Mouse (Mus musculus): Measurements from ENCODE around the gene Cxcl3. TPM values are rescaled to one million over a fixed set of nuclear protein-coding genes. Genes with fewer than 3 reads are reported as not detected.
A peak's percentile ranks its signal among the peaks of the same experiment; 100 is the strongest.

Gene Cxcl3
- total RNA-seq (2012; rRNA removed) (not detected in 2 replicates), total RNA-seq (2014; rRNA removed) (not detected in 2 replicates), polyA plus RNA-seq (2012; ENCODE audit: insufficient read length, low read depth) (not detected in 2 replicates)

GRCm38 (mm10) chr5:90785659-90786588, at the start of gene Cxcl3:
Cxcl3 (plus strand) TSS chr5:90786103.
- in situ Hi-C loops (cut with MboI; ENCODE audit: low pct_ligation_motif_present, low pct_unique_long_range_greater_than_20kb, low sequenced_read_pairs) = loop anchor here (5.0 kb wide), 1 partner anchor 124 kb away; no protein-coding TSS in a partner anchor

GRCm38 (mm10) chr5:90742029-90742428, 43.9 kb upstream of the Cxcl3 start:
- Histone ChIP-seq H3K4me2 (ENCODE audit: insufficient read depth, low read depth, poor library complexity, severe bottlenecking) (no peak overlapping the region), H3K79me2 (replicated peaks; ENCODE audit: control insufficient read depth, extremely low read depth, insufficient read depth, poor library complexity, severe bottlenecking) (no peaks in the 10 kb centered on the region), H3K27me3 (replicated peaks) (no peaks in the 10 kb centered on the region), H3K9ac (ENCODE audit: insufficient read depth, low read depth) (no peak overlapping the region), H3K27ac (ENCODE audit: insufficient read depth, low read depth) (no peak overlapping the region), H3K36me3 (replicated peaks in 1 of 2; ENCODE audit: control insufficient read depth in 1 of 2, insufficient read depth in 1 of 2, low read length in 1 of 2) (no peaks in the 10 kb centered on the region), H3K9me3 (replicated peaks; ENCODE audit: low read length) (no peaks in the 10 kb centered on the region), H3K4me3 (replicated peaks in 1 of 3; ENCODE audit: low read depth in 2 of 3, low read length in 2 of 3, poor library complexity in 1 of 3) (no peak overlapping the region), H3K4me1 (ENCODE audit: control insufficient read depth in 1 of 2, insufficient read depth in 2 of 2) (peaks cover 6 to 34% of the 10 kb centered on the region in 2 experiments; a peak in 3 of 4 replicates)
- in situ Hi-C loops (cut with MboI; ENCODE audit: low pct_ligation_motif_present, low pct_unique_long_range_greater_than_20kb, low sequenced_read_pairs) = no loop called here
- peak; percentile 94 for DNase-seq (ENCODE audit: extremely low read depth)
- dilution Hi-C loops (cut with MboI; ENCODE audit: extremely low pct_ligation_motif_present, extremely low pct_unique_long_range_greater_than_20kb, low sequenced_read_pairs) = no loop called here
- TF ChIP-seq IRF4 (IDR thresholded peaks at IDR 0.05; ENCODE audit: low read depth, low read length) (0 out of 2 replicates have a peak, but pooled peaks have one; percentile 26), TCF12 (IDR thresholded peaks at IDR 0.05; ENCODE audit: low read depth, low read length) (peak; percentile 22; the same call in 1 of the 2 replicates), BHLHE40 (IDR thresholded peaks at IDR 0.05; ENCODE audit: low read depth, low read length) (peak; percentile 98), TBP (conservative IDR thresholded peaks at IDR 0.05; ENCODE audit: low read depth, low read length) (0 out of 2 replicates have a peak, but pooled peaks have one; percentile 21), USF1 (IDR thresholded peaks at IDR 0.05; ENCODE audit: low read depth, low read length) (no peak; the same call in 1 of the 2 replicates), PAX5 (IDR thresholded peaks at IDR 0.05; ENCODE audit: low read length) (no peak), EP300 (IDR thresholded peaks at IDR 0.05; ENCODE audit: low read length) (peak; percentile 84), GABPA (IDR thresholded peaks at IDR 0.05; ENCODE audit: insufficient replicate concordance, low read depth, low read length) (no peak), ETS1 (conservative IDR thresholded peaks at IDR 0.05; ENCODE audit: low read depth, low read length) (peak; percentile 97), USF2 (conservative IDR thresholded peaks at IDR 0.05; ENCODE audit: low read depth, low read length) (no peak), ELF1 (IDR thresholded peaks at IDR 0.05; ENCODE audit: low read depth, low read length) (peak; percentile 27; the same call in 1 of the 2 replicates), JUN (IDR thresholded peaks at IDR 0.05; ENCODE audit: insufficient read depth, low read depth, low read length) (peak; percentile 62), JUND (conservative IDR thresholded peaks at IDR 0.05; ENCODE audit: low read depth, low read length) (peak; percentile 74), CHD1 (IDR thresholded peaks at IDR 0.05; ENCODE audit: low read depth, low read length) (no peak), RCOR1 (conservative IDR thresholded peaks at IDR 0.05; ENCODE audit: low read depth, low read length) (no peak), MEF2A (IDR thresholded peaks at IDR 0.05; ENCODE audit: borderline replicate concordance, low read depth, low read length) (peak; percentile 45; the same call in 1 of the 2 replicates), MAFK (IDR thresholded peaks at IDR 0.05; ENCODE audit: insufficient replicate concordance, low read length) (peak; percentile 98), E2F4 (IDR thresholded peaks at IDR 0.05; ENCODE audit: insufficient replicate concordance, low read depth, low read length) (no peak), MYC (IDR thresholded peaks at IDR 0.05; ENCODE audit: low read depth, low read length) (peak; percentile 55; the same call in 1 of the 2 replicates), POLR2A (IDR thresholded peaks at IDR 0.05; ENCODE audit: low read depth, low read length) (no peak)

More at GRCm38 (mm10) chr5:90785659-90786588, at the start of gene Cxcl3:
- peak; percentile 38 for DNase-seq (ENCODE audit: extremely low read depth)
- no peak within 1 kb of the TSS for H3K9ac ChIP-seq (ENCODE audit: insufficient read depth, low read depth)
- no peak within 1 kb of the TSS for H3K4me3 ChIP-seq (replicated peaks in 1 of 3; ENCODE audit: low read depth in 2 of 3, low read length in 2 of 3, poor library complexity in 1 of 3)
- peak within 1 kb of the TSS; percentile 71 for H3K4me2 ChIP-seq (ENCODE audit: insufficient read depth, low read depth, poor library complexity, severe bottlenecking)
- H3K27ac ChIP-seq (ENCODE audit: insufficient read depth, low read depth) = no peak within 1 kb of the TSS
- H3K27me3 ChIP-seq (replicated peaks) = no peaks in the 10 kb centered on the region
- H3K36me3 ChIP-seq (replicated peaks in 1 of 2; ENCODE audit: control insufficient read depth in 1 of 2, insufficient read depth in 1 of 2, low read length in 1 of 2) = no peaks in the 10 kb centered on the region
- dilution Hi-C loops (cut with MboI; ENCODE audit: extremely low pct_ligation_motif_present, extremely low pct_unique_long_range_greater_than_20kb, low sequenced_read_pairs) = no loop called here
- no peaks in the 10 kb centered on the region for H3K79me2 ChIP-seq (replicated peaks; ENCODE audit: control insufficient read depth, extremely low read depth, insufficient read depth, poor library complexity, severe bottlenecking)
- H3K4me1 ChIP-seq (ENCODE audit: control insufficient read depth in 1 of 2, insufficient read depth in 2 of 2) = peaks cover 0 to 4% of the 10 kb centered on the region in 2 experiments; a peak in 2 of 4 replicates
- no peak for TF ChIP-seq JUN (IDR thresholded peaks at IDR 0.05; ENCODE audit: insufficient read depth, low read depth, low read length)
- TF ChIP-seq MEF2A (IDR thresholded peaks at IDR 0.05; ENCODE audit: borderline replicate concordance, low read depth, low read length) = no peak
- no peak for TF ChIP-seq RCOR1 (conservative IDR thresholded peaks at IDR 0.05; ENCODE audit: low read depth, low read length)
- no peak for TF ChIP-seq POLR2A (IDR thresholded peaks at IDR 0.05; ENCODE audit: low read depth, low read length)
- no peak for TF ChIP-seq MXI1 (IDR thresholded peaks at IDR 0.05; ENCODE audit: low read depth, low read length)
- TF ChIP-seq ELF1 (IDR thresholded peaks at IDR 0.05; ENCODE audit: low read depth, low read length) = no peak
- TF ChIP-seq POLR2AphosphoS2 (IDR thresholded peaks at IDR 0.05; ENCODE audit: low read depth, low read length) = no peak
- TF ChIP-seq ZNF384 (IDR thresholded peaks at IDR 0.05; ENCODE audit: low read depth, low read length) = no peak
- TF ChIP-seq MAFK (IDR thresholded peaks at IDR 0.05; ENCODE audit: insufficient replicate concordance, low read length) = no peak
- no peak for TF ChIP-seq TCF12 (IDR thresholded peaks at IDR 0.05; ENCODE audit: low read depth, low read length)
- peak in 1 of 2 experiments; percentile 70; a peak in 2 of 4 replicates for TF ChIP-seq CTCF (conservative IDR thresholded peaks at IDR 0.05 in 1 of 2, IDR thresholded peaks at IDR 0.05 in 1 of 2; ENCODE audit: low read depth in 2 of 2, low read length in 2 of 2)
- TF ChIP-seq RAD21 (IDR thresholded peaks at IDR 0.05; ENCODE audit: low read depth, low read length) = peak; percentile 60
- TF ChIP-seq ZKSCAN1 (IDR thresholded peaks at IDR 0.05; ENCODE audit: borderline replicate concordance, low read depth, low read length) = no peak
- no peak for TF ChIP-seq JUND (conservative IDR thresholded peaks at IDR 0.05; ENCODE audit: low read depth, low read length)
- no peak for TF ChIP-seq IRF4 (IDR thresholded peaks at IDR 0.05; ENCODE audit: low read depth, low read length)
- no peak for TF ChIP-seq HCFC1 (IDR thresholded peaks at IDR 0.05; ENCODE audit: low read depth, low read length)
- no peak for TF ChIP-seq TBP (conservative IDR thresholded peaks at IDR 0.05; ENCODE audit: low read depth, low read length)
- TF ChIP-seq BHLHE40 (IDR thresholded peaks at IDR 0.05; ENCODE audit: low read depth, low read length) = no peak
- peak; percentile 78 for TF ChIP-seq SMC3 (IDR thresholded peaks at IDR 0.05; ENCODE audit: low read depth, low read length)
- no peak for TF ChIP-seq NELFE (IDR thresholded peaks at IDR 0.05; ENCODE audit: low read depth, low read length)
- no peak for TF ChIP-seq MAZ (IDR thresholded peaks at IDR 0.05; ENCODE audit: low read depth, low read length)
- no peak for TF ChIP-seq PAX5 (IDR thresholded peaks at IDR 0.05; ENCODE audit: low read length)
- no peak for TF ChIP-seq ETS1 (conservative IDR thresholded peaks at IDR 0.05; ENCODE audit: low read depth, low read length)
- TF ChIP-seq KAT2A (IDR thresholded peaks at IDR 0.05; ENCODE audit: insufficient replicate concordance, low read length) = no peak
- no peaks in the 10 kb centered on the region for H3K9me3 ChIP-seq (replicated peaks; ENCODE audit: low read length)
